Mouse (Mus musculus): Measurements from ENCODE around the gene Myo1e.

GRCm38 (mm10) chr9:70371638-70372037 lies 164.5 kb downstream of the Myo1e start:
- TF ChIP-seq HCFC1 (IDR thresholded peaks at IDR 0.05; ENCODE audit: borderline replicate concordance, insufficient read depth, low read length) (no peak), CHD2 (IDR thresholded peaks at IDR 0.05; ENCODE audit: low read depth, low read length) (no peak), ZC3H11A (IDR thresholded peaks at IDR 0.05; ENCODE audit: borderline replicate concordance, low read depth, low read length) (no peak)

All from ES-E14 (cell line).